Mouse (Mus musculus): Measurements from ENCODE around the gene Gm8094. TPM values are rescaled to one million over a fixed set of nuclear protein-coding genes. Genes with fewer than 3 reads are reported as not detected.
"Not testable (repeated sequence)": the region's sequence is repeated elsewhere in the genome, so short reads cannot be mapped to it uniquely, and the experiment has no call there.

The Gm8094 gene
- polyA plus RNA-seq (2017; shearing (Covaris generic)), result under 1 TPM in 1 of 2 experiments, not detected in 1; 0.24 TPM

GRCm38 (mm10) chr14:43076543-43076942, at the start of gene Gm8094:
Gm8094 (minus strand) TSS chr14:43076643.
- ATAC-seq, result not testable (repeated sequence)

- not testable (repeated sequence) for ATAC-seq
Measured at GRCm38 (mm10) chr14:43119673-43120072, 43.2 kb upstream of the Gm8094 start.

DNA sequence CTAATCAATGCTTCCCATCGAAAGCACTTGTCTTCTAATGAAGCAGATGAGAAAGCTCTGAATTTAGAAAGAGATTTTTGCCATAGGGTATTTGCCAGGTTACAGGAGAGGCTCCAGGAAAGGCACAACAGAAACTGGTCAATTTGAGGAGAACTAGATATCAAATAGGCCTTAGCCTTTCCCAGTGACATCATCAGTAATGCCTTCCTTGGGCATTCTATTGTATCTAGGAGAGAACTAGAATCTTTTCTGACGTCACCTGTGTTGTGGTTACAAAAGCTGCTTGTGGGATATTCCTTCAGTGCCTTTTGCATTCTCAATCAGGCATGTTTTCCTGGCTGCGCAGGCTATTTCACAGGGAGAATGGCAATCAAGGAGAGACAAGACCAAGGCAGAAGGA, 23.9 kb upstream of the Gm8094 start, which contains the start of gene Gm8104:
Gene Gm8104, plus strand, starts transcription at position 301 of the 400 bp plus-strand sequence.
- ATAC-seq, result not testable (repeated sequence)

- not testable (repeated sequence) for ATAC-seq
Measured at GRCm38 (mm10) chr14:43089103-43089919, 12.9 kb upstream of the Gm8094 start.

- not testable (repeated sequence) for ATAC-seq
Measured at GRCm38 (mm10) chr14:43084936-43085730, 8.7 kb upstream of the Gm8094 start.

DNA sequence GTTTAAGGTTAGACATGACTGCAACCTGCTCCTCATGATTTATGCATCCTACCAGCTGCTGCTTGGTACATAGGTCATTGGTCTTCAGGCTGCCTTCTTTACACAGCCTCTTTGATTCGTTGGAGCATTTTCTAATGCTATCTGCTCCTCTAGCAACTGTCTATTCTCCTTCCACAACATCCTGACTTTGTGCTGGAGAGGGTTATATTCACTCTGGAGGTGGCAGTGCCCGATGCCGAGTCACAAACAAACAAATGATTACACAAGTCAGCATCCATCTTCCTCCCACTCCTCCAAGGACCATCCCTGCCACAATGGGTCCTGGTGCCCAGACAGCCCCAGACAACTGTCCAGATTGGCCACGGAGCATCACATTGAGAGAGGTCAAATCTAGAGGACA, 16.3 kb downstream of the Gm8094 start:
- not testable (repeated sequence) for ATAC-seq

DNA sequence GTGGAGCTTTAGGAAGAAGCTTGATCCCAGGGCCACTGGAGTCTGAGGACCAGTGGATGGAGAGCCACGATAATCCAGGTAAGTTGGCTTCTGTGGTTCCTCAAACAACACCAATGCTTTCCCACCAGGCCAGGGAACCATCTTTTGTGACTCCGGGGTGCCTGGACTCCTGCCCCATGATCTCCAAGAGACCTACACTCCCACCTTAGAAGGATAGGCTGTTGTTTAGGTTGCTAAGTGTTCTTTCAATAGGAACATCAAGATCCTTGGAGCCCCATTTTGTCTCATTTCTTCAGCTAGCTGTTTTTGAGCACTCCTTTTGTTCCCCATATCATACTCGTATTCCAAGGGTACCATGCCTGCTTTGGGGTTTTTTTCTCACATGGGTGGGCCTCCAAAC, 18.4 kb downstream of the Gm8094 start:
- ATAC-seq, result not testable (repeated sequence)

Other genes starting within 250 kb of the Gm8094 start
- not detected for gene Gm21977, start 223.2 kb downstream of the Gm8094 start, polyA plus RNA-seq (2017; shearing (Covaris generic))
- not detected for gene Gm8082, start 83.0 kb downstream of the Gm8094 start, polyA plus RNA-seq (2017; shearing (Covaris generic))
- gene Gm10376, start 61.0 kb downstream of the Gm8094 start, polyA plus RNA-seq (2017; shearing (Covaris generic)), result not detected
- gene Gm8104, start 24.0 kb upstream of the Gm8094 start, polyA plus RNA-seq (2017; shearing (Covaris generic)), result not detected
- not detected for gene Gm7233, start 103.2 kb upstream of the Gm8094 start, polyA plus RNA-seq (2017; shearing (Covaris generic))
- gene Gm8122, start 158.7 kb upstream of the Gm8094 start, polyA plus RNA-seq (2017; shearing (Covaris generic)), result not detected
- not detected for gene Gm8126, start 182.0 kb upstream of the Gm8094 start, polyA plus RNA-seq (2017; shearing (Covaris generic))
- gene Gm9732, start 198.4 kb upstream of the Gm8094 start, polyA plus RNA-seq (2017; shearing (Covaris generic)), result under 1 TPM in 1 of 2 experiments, not detected in 1; 0.50 TPM
- gene Gm8127, start 217.2 kb upstream of the Gm8094 start, polyA plus RNA-seq (2017; shearing (Covaris generic)), result not detected